Mouse (Mus musculus) inflammation-experienced regulatory T-cells, adult 6 months (primary cell): ENCODE data around the gene 5730522E02Rik. TPM values are rescaled to one million over a fixed set of nuclear protein-coding genes. Genes with fewer than 3 reads are reported as not detected.

Source experiments
- ATAC-seq: one replicate; pipeline ENCODE4 v1.8.0; 2017
- polyA plus RNA-seq, 3 experiments: library from polyadenylated mRNA; unstranded; fragments of 100-300 nt; shearing (Covaris generic); gene quantifications; one replicate each; pipeline ENCODE4 v1.2.1; 2017

Gene 5730522E02Rik
- polyA plus RNA-seq, 3 experiments from 2014 or later: not detected

GRCm38 (mm10) chr11:25664562-25665104 is 545.9 kb downstream of the 5730522E02Rik start:
- no peak for ATAC-seq

GRCm38 (mm10) chr11:25646282-25646681 is 564.3 kb downstream of the 5730522E02Rik start:
- no peak for ATAC-seq

DNA sequence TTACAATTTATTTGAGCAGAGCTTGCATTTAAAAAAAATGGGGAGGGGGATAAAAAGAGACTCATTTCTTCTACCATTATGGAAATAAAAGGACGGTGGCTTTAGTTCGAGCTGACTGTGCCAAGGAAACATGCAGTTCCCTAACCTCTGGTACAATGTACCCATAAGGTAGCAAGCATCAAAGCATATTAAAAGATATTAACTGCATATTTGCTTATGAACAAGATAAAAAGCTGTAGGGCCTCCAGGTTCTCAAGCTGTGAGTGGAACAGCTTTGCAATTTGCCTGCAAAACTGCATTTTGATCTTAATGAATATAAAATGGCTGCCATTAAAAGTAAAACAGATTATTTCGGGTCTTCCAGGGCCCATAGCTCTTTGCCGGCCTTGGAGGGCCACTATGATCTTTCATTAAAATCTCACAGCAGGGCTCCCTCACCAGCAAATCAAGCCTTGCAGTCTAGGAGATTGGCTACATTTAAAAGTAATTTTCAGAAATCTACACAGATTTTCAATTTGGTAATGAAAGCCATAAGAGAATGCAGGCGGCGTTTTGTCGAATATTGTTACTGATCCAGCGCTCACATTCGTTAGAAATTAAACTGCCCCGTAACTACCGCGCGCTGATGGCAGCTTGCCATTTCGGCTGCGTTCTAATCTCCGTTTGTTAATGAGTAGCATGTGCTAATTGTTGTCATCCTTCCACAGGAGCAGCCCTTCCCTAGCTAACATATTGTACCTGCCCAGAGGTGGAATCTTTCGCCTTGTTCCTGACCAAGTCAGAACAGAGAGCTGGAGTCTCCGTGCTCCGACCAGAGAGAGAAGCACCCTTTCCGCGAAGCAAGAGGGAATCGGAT is 565.6 kb downstream of the 5730522E02Rik start:
- no peak for ATAC-seq

DNA sequence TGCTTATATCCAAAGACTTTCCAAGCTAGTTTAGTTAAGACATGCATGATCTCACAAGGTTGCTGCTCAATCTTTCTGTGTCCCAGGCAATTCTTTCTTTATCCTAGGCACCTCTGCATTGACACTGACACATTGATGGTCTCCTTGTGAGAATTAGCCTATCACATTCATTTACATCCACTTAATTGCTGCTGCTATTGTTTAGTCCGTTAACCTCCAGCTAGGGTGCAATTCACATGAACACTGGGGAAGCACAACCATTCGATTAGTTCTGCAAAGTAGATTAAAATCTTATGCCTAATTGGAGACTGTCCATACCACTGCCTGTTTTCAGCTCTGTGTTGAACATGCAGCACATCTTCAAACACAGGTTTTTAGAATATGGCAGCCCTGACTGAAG is 603.7 kb downstream of the 5730522E02Rik start:
- ATAC-seq: no peak

DNA sequence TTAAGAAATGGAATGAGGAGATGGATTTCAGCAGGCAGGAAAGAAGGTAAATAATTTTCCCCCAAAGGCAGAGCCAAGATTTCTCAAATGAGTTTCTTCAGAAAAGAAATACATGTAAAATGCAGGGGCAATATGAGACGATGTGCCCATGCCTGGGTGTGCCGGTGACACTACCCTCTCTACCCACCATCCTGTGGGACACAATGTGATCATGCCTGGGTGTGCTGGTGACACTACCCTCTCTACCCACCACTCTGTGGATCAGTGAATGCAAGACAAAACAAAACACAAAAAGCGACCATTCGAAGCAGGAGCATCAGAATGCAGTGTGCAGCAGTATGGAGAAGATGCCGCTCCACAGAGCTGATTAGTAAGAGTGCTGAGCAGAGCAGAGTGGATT is 610.5 kb downstream of the 5730522E02Rik start:
- no peak for ATAC-seq

GRCm38 (mm10) chr11:25595303-25595702 is 615.3 kb downstream of the 5730522E02Rik start:
- ATAC-seq: no peak

- no peak for ATAC-seq
Observed at GRCm38 (mm10) chr11:25594780-25595179, 615.8 kb downstream of the 5730522E02Rik start.

- ATAC-seq: no peak
Observed at GRCm38 (mm10) chr11:25592268-25592667, 618.3 kb downstream of the 5730522E02Rik start.

- ATAC-seq: no peak
Observed at GRCm38 (mm10) chr11:25590215-25590614, 620.3 kb downstream of the 5730522E02Rik start.

DNA sequence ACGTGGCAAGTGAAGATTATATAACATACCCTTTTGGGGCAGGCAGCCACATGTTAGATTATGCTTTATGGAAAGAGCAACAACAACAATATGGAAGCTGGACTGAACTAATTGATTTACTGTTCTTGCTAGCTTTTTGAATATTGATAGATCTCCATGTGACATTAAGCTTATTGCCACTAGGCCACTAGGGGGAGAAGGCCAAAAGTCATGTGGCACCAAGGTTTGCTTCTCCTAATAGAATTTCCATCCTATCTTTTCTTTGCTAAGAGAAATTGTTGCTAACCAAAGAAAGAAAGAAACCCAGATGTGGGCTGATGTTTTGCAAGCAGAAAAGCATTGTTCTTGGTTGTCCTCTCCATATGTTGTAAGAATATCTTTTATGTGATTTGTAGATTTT is 621.1 kb downstream of the 5730522E02Rik start:
- no peak for ATAC-seq

- no peak for ATAC-seq
Observed at GRCm38 (mm10) chr11:25574129-25574465, 636.5 kb downstream of the 5730522E02Rik start.

- no peak for ATAC-seq
Observed at GRCm38 (mm10) chr11:25573408-25574128, 637.0 kb downstream of the 5730522E02Rik start.

- ATAC-seq: no peak
Observed at GRCm38 (mm10) chr11:25571396-25571795, 639.2 kb downstream of the 5730522E02Rik start.

Other genes starting within 250 kb of the 5730522E02Rik start
- 10 to 100 TPM; 14.8 to 32.9 (median 25.6) TPM for gene Fancl, start 175.4 kb upstream of the 5730522E02Rik start, polyA plus RNA-seq